Mouse (Mus musculus) forelimb bud, embryonic 11.5 days (tissue): ENCODE measurements around the gene Cylc2.

ENCODE experiments used
- DNase-seq: peaks from one replicate; pipeline ENCODE4 v3.0.0-alpha.2; 2012; ENCODE audit warnings: low read depth, low spot score

The Cylc2 gene

GRCm38 (mm10) chr4:51216378-51216777 is at the start of gene Cylc2:
Cylc2 (plus strand) TSS chr4:51216678.
- no peak for DNase-seq
